Mouse (Mus musculus) liver, adult 2 months (tissue): Measurements from ENCODE around the gene Heatr1. TPM values are rescaled to one million over a fixed set of nuclear protein-coding genes. Genes with fewer than 3 reads are reported as not detected.

Source experiments
- DNase-seq: peaks from one replicate; pipeline ENCODE4 v3.0.0-alpha.2; 2011; ENCODE audit warnings: low read depth, low spot score; ENCODE audit errors: extremely low read depth
- H3K27ac ChIP-seq: fragments of 200-500 bp; replicated peaks from 2 replicates; pipeline ENCODE4 v1.5.1; 2012; ENCODE audit warnings: low read depth, mild to moderate bottlenecking, control low read depth, inconsistent platforms, low read length; ENCODE audit not compliant: insufficient read depth
- H3K27me3 ChIP-seq: fragments of 200-500 bp; 2 replicates; pipeline ENCODE4 v1.6.1; 2012; ENCODE audit warnings: mild to moderate bottlenecking, moderate library complexity, low read length, inconsistent platforms; ENCODE audit not compliant: control insufficient read depth, insufficient read depth
- H3K36me3 ChIP-seq: fragments of 200-500 bp; 2 replicates; pipeline ENCODE4 v1.6.1; 2012; ENCODE audit warnings: low read length, inconsistent platforms; ENCODE audit not compliant: control insufficient read depth, insufficient read depth
- H3K4me1 ChIP-seq: fragments of 200-500 bp; 2 replicates; pipeline ENCODE4 v1.6.1; 2011; ENCODE audit warnings: low read length; ENCODE audit not compliant: control insufficient read depth, insufficient read depth
- H3K4me3 ChIP-seq: fragments of 200-500 bp; 2 replicates; pipeline ENCODE4 v1.5.1; 2011; ENCODE audit warnings: low read depth, mild to moderate bottlenecking, control low read depth, low read length, moderate library complexity; ENCODE audit not compliant: insufficient read depth
- H3K79me2 ChIP-seq: fragments of 200-500 bp; 2 replicates; pipeline ENCODE4 v1.6.1; 2012; ENCODE audit warnings: inconsistent platforms, mild to moderate bottlenecking, low read length, moderate library complexity; ENCODE audit not compliant: control insufficient read depth, insufficient read depth
- H3K9ac ChIP-seq: fragments of 200-500 bp; 2 replicates; pipeline ENCODE4 v1.6.1; 2012; ENCODE audit warnings: low read depth, mild to moderate bottlenecking, control low read depth, inconsistent platforms, low read length
- CTCF ChIP-seq: fragments of 200-500 bp; IDR thresholded peaks from 2 replicates; pipeline ENCODE4 v1.5.1; 2011; ENCODE audit warnings: low read depth, low read length, control low read depth
- POLR2A ChIP-seq: fragments of 200-500 bp; IDR thresholded peaks from 2 replicates; pipeline ENCODE4 v1.6.1; 2011; ENCODE audit warnings: low read length, control low read depth; ENCODE audit not compliant: insufficient read depth; ENCODE audit errors: extremely low read depth
- WGBS: fragments of 180-500 bp; shearing (Covaris S2); methylation state at CpG from one replicate; pipeline ENCODE4 v1.1.7; 2018; 5-methylcytosine and 5-hydroxymethylcytosine counted together
- polyA plus RNA-seq: library from polyadenylated mRNA; depleted of rRNA; stranded (reverse); fragments of >200 nt; gene quantifications from 2 replicates; pipeline ENCODE4 v1.2.3, GENCODE M21; 2012; rRNA removed
- total RNA-seq: library from RNA; depleted of rRNA; stranded (reverse); fragments of >200 nt; gene quantifications from 2 replicates; pipeline ENCODE4 v1.2.3, GENCODE M21; 2014; rRNA removed

The Heatr1 gene
- total and polyA plus RNA-seq, 2 experiments: 12.8 to 16.1 TPM

- H3K9ac ChIP-seq: no peak overlapping the region
- no peak for TF ChIP-seq POLR2A
- TF ChIP-seq CTCF: no peak
- H3K36me3 ChIP-seq: no peaks in the 10 kb centered on the region
- DNase-seq: no peak
- H3K4me3 ChIP-seq: no peak overlapping the region
- H3K27ac ChIP-seq: no peak overlapping the region
- H3K79me2 ChIP-seq: no peaks in the 10 kb centered on the region
- no peaks in the 10 kb centered on the region for H3K27me3 ChIP-seq
- no peaks in the 10 kb centered on the region for H3K4me1 ChIP-seq
- WGBS: 89% methylated on average over 6 of the region's 6 CpGs
Measured at GRCm38 (mm10) chr13:12479802-12480201, 85.0 kb downstream of the Heatr1 start.

GRCm38 (mm10) chr13:12485197-12485596 is 90.4 kb downstream of the Heatr1 start:
- Histone ChIP-seq H3K4me1 (no peaks in the 10 kb centered on the region), H3K79me2 (no peaks in the 10 kb centered on the region), H3K27ac (no peak overlapping the region), H3K4me3 (no peak overlapping the region), H3K36me3 (no peaks in the 10 kb centered on the region), H3K27me3 (no peaks in the 10 kb centered on the region), H3K9ac (no peak overlapping the region)
- WGBS: 81% methylated on average over 2 of the region's 2 CpGs
- DNase-seq: no peak
- no peak for TF ChIP-seq CTCF

GRCm38 (mm10) chr13:12485640-12486039 is 90.8 kb downstream of the Heatr1 start:
- Histone ChIP-seq H3K27ac (no peak overlapping the region), H3K4me3 (no peak overlapping the region), H3K4me1 (no peaks in the 10 kb centered on the region), H3K9ac (no peak overlapping the region), H3K36me3 (no peaks in the 10 kb centered on the region), H3K27me3 (no peaks in the 10 kb centered on the region), H3K79me2 (no peaks in the 10 kb centered on the region)
- TF ChIP-seq POLR2A (no peak), CTCF (no peak)
- 70% methylated on average over 7 of the region's 7 CpGs for WGBS
- DNase-seq: no peak

Other genes starting within 250 kb of the Heatr1 start
- gene Mtr, start 136.9 kb upstream of the Heatr1 start, total RNA-seq: 5.0 and 5.5 TPM in 2 replicates
- 1.7 and 2.9 TPM in 2 replicates for gene Mtr, start 136.9 kb upstream of the Heatr1 start, polyA plus RNA-seq
- 1.2 TPM in 1 of 2 replicates, not detected in the other for gene Actn2, start 54.3 kb upstream of the Heatr1 start, total RNA-seq
- gene Actn2, start 54.3 kb upstream of the Heatr1 start, polyA plus RNA-seq: 0.06 and 0.47 TPM in 2 replicates
- gene Lgals8, start 69.9 kb downstream of the Heatr1 start, total RNA-seq: 134 and 180 TPM in 2 replicates
- 44.7 and 51.6 TPM in 2 replicates for gene Lgals8, start 69.9 kb downstream of the Heatr1 start, polyA plus RNA-seq
- 0.09 and 0.13 TPM in 2 replicates for gene Edaradd, start 125.4 kb downstream of the Heatr1 start, total RNA-seq
- 0.07 TPM in 1 of 2 replicates, not detected in the other for gene Edaradd, start 125.4 kb downstream of the Heatr1 start, polyA plus RNA-seq
- gene Ero1lb, start 170.8 kb downstream of the Heatr1 start, total RNA-seq: 28.9 and 36.0 TPM in 2 replicates
- 12.7 and 13.2 TPM in 2 replicates for gene Ero1lb, start 170.8 kb downstream of the Heatr1 start, polyA plus RNA-seq